Mouse (Mus musculus) retina, postnatal 1 day (tissue): ENCODE measurements at regions not wholly inside any gene's neighbourhood (a gene's known extent, or its start where the extent isn't known, plus 50 kb on each side); places are given as distances from the start of the nearest gene placed in this dataset.

Experiments used
- DNase-seq: peaks from one replicate; pipeline ENCODE4 v3.0.0-alpha.2; 2012

GRCm38 (mm10) chr13:82849037-82849436 lies 654.8 kb upstream of the Mef2c start:
- no peak for DNase-seq

DNA sequence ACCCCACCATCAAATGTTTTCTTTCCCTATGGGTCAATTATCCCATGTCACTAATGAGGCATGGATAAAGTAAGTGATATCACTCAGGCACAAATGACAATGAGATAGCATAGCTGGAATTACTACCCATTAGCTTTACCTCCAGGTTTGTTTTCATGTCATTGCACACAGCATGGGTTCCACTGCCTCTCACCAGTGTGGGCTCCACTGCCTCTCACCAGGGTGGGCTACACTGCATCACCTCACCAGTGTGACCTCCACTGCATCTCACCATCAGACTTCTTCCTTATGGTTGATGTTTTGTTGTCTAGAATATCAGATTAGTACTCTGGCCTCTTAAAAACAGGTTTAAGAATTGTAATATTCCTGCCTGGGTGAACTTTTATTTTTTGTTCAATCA lies 634.0 kb upstream of the Mef2c start:
- no peak for DNase-seq

- DNase-seq: no peak
Measured at GRCm38 (mm10) chr13:82874091-82874490, 629.7 kb upstream of the Mef2c start.

- no peak for DNase-seq
Measured at GRCm38 (mm10) chr13:82883368-82883767, 620.5 kb upstream of the Mef2c start.

DNA sequence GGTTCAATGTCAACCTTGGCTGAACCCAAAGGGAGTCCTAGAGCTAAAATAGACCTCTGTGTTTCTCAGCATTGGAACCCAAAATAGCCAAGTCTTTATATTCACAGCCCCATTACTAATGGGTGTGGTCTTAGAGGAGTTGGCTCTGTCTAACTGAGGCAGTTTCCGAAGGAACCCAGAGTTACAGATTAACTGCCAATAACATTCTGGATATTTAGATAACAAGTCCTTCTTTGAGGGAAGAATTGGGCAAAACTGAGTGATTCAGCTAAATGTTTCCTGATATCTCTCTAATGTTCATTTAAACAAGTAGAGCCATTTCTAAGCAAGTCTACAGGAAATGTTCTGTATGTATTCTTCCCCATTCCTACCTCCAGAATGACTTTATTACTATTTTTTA lies 615.1 kb upstream of the Mef2c start:
- no peak for DNase-seq

GRCm38 (mm10) chr13:82892731-82893130 lies 611.1 kb upstream of the Mef2c start:
- DNase-seq: no peak

DNA sequence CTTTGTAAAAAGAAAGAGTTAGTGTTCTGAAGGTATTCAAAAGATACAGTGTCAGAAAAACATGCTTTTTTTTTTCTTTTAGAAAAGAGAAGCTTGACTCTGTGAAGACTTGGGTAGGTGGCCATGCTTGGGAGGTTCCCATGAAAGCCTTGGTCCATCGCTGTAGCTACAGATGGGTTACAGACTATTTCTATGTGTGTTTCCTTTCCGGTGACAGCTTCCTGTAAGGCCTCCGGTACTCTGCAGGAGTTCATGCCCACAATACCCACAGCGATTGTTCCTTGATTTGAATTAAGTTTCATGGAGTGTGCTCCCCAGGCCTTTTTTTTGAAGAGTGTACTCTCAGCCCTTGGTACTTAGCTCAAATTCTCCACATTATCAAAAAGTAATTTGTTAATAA lies 604.1 kb upstream of the Mef2c start:
- no peak for DNase-seq

DNA sequence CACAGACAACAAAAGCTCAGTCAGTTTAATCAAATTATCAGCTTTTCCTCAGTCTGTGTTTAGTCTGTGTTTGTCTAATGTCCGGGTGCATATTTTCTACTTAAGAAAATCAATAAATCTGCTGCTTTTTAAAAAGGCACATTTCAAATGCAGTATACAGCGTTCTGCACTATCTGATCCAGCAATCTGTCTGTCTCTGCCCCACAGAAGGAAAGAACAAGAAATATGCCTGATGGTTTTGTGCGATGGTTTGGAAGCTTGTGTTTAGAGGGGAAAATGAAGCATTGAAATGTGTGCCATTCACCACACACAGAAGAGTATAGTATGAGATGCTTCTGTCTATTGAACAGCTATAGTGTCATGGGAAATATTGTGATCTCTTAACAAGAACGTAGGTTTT lies 601.7 kb upstream of the Mef2c start:
- no peak for DNase-seq

- DNase-seq: no peak
Measured at GRCm38 (mm10) chr13:82903637-82904036, 600.2 kb upstream of the Mef2c start.

- DNase-seq: no peak
Measured at GRCm38 (mm10) chr13:82907689-82908088, 596.1 kb upstream of the Mef2c start.

GRCm38 (mm10) chr13:82909151-82909550 lies 594.7 kb upstream of the Mef2c start:
- DNase-seq: no peak

DNA sequence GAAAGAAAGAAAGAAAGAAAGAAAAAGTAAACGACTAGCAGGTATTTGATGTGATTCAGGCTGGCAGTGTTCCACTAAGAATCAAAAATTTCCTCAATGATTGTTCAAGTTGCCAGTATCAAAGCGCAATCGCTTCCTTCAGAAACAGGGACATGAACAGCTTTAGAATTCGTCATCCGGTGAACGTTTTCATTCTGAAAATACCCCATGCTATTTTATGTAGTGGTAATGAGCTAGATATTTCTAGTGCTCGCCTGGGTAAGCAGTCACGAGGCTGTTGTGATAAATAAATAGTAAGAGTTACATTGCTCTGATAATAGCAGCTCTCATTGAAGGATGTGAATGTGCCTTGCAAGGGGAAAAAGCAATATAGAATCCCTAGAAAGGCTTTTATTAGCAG lies 591.0 kb upstream of the Mef2c start:
- no peak for DNase-seq

DNA sequence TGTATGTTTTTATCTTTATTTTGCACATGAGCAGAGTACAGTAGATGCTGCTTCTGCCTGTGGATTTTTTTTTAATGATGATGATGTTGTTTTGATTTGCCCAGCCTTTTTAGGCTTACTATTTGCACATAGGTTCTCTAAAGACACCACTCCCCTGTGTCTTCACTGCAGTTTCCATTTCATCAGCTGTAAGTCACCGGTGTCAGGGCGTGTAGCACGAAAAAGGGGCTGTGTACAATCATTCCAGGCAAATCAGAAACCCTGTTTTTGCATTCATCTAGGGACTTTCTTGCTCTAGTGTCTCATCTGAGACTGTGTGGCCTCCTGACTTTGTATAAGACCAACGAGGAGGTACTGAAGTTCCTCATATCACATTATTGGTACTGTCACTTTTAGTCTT lies 588.6 kb upstream of the Mef2c start:
- no peak for DNase-seq

DNA sequence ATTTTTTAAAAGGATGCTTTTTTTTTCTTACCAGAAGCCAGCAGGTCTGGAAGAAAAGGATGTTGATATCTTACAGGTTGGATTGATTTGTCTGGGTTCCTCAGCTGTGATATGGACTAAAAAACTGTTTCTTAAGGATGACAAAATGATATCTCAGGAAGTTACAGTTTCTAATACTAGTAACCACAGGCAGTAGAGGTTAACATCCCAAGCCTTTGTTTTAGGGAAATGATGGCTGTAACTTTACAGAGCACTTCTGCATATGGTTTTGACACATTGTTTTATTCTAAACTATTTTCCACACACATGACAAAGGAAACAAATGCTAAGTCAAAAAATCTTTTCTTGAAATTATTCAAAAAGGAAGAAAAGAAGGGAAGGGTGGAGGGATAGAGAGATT lies 573.8 kb upstream of the Mef2c start:
- DNase-seq: no peak

DNA sequence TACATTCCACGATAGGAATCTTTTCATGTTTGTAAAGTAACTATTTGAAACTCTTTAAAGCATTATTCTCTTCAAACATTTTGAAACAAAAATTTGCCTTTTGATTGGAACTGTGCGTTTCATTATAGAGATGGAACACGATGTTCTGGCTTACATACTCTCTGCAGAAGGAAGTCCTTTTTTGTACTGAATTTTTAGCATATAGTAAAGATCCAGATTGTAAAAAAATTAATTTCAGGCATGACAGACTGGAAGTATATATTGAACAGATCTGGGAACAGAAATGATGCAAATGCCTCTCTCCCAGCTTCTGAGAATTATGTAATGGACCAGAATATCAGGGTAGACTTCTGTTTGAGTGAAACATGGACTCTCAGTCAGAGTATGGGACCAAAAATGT lies 566.0 kb upstream of the Mef2c start:
- DNase-seq: no peak

- no peak for DNase-seq
Measured at GRCm38 (mm10) chr13:82942691-82943341, 561.0 kb upstream of the Mef2c start.

DNA sequence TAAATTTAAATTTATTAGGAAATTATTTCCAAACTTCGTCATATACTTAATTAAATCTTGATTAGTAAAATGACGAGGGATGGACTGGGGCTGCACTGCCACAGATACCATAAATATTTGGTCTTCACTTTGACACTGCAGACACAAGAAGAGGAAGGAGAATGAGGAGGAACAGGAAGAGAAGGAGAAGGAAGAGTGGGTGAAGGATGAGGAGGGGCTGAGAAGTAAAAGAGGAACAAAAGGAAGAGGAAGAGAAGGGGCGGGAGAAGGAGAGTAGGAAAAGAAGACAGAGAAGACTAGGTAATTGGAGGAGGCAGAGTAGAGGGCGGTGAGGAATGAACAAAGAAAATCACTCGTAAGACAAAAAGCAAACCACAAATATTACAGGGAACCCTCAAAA lies 556.9 kb upstream of the Mef2c start:
- DNase-seq: no peak

GRCm38 (mm10) chr13:82949541-82949940 lies 554.3 kb upstream of the Mef2c start:
- no peak for DNase-seq

DNA sequence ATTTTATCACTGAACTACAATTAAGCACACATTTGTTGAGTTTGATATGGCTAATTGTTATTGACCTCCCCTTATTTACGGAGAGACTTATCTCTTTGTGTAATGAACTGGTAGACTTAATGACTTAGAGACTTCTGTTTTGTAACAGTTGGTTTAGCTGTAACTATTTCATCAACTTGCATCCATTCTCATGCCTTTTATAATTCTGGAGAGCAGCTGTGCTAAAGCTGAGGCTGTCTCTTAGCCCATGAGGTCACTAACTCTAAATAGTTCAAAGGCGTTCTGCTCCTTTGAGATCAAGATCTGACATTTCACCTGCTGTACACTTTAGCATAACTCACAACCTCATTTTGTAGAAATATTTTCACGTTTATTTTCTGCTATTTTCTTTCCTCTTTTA lies 541.5 kb upstream of the Mef2c start:
- DNase-seq: no peak

DNA sequence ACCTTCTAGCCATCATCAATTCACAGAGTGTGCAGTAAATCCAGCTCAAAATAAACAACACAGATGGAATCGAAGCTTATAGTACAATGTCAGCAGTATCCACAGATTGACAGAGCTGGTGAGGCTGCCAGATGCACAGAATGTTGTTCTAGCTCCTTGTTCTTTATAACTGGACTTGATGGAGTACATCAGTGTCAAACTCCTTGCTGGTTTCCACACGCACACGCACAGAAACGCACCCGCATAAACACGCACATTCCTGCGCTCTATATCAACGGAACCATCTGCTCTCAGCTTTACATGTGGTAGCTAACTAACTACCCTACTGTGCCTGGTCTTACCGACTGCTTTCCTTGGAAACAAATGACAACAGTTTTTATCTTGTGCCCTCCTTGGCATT lies 532.1 kb upstream of the Mef2c start:
- DNase-seq: no peak

DNA sequence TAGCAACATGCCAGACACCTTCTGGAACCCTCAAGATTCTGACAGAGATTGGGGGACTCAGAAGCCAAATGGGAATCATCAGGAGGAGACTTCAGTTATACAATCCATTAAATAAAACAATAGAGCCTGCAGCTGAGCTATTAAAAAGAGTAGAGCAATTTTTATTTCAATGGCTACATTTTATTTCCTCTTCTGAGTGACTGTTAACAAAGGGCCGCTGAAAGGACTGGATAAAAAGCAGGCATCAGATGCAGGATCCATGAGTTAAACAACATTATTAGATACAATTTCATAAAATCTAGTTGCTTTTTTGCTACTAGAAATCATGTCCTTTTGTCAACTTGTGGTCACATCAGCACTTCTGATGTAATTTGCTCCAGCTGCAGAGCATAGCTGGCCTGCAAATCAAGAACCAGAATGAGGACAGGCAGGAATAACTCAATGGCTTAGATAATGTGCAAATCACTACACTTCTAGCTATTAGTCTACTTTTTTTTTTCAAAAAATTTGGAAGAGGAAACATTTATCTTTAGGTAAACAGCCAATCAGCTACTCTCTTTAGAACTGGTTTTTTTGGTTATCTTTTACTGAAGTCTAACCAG lies 529.5 kb upstream of the Mef2c start:
- no peak for DNase-seq

- DNase-seq: no peak
Measured at GRCm38 (mm10) chr13:83001118-83001517, 502.7 kb upstream of the Mef2c start.

DNA sequence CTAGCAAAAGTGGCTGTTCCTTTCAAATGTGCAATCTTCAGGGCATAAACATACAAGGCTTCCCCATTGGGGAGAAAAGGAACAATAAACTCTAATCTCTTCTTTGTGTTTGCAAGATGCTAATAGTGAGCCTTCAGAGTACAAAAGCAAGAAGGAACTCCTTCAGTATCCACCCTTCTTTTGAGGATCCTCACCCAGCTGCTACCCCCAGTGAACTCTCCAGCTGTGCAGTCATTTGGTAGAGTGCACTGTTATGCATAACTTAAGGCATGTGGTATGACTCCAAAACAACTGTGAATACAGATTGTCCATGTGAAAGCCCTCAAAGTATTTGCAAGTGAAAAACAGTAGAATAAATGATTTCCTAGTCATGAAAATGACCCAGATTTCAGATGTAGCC lies 487.1 kb upstream of the Mef2c start:
- DNase-seq: no peak

DNA sequence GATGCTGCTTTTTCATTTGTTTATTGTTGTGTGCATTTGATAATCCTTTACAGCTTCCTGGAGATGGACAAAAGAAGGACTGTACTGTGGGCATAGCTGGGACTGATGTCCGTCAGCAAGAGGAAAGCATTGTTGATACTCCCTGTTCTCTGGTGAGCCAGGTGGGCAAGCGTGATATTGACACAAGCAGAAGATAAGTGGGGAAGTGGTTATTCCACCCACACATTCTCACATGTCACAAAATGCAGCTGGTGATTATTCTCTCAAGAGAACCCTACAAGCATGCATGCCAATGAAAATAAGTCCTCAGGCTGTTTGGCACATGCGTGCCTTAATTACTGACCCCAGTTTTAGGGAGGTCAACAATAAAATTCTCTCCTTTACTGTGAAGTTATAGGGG lies 483.0 kb upstream of the Mef2c start:
- peak; percentile 1 for DNase-seq

GRCm38 (mm10) chr13:83023972-83024371 lies 479.9 kb upstream of the Mef2c start:
- no peak for DNase-seq
